Mouse (Mus musculus) myocyte (in vitro differentiated cells): Measurements from ENCODE around the gene Lipa. TPM values are rescaled to one million over a fixed set of nuclear protein-coding genes. Genes with fewer than 3 reads are reported as not detected.
A peak's percentile ranks its signal among the peaks of the same experiment; 100 is the strongest.

ENCODE experiments used
- H3K27me3 ChIP-seq: one replicate; pipeline ENCODE4 v1.6.1; 2011; ENCODE audit not compliant: control insufficient read depth, insufficient read depth, insufficient read length
- H3K36me3 ChIP-seq: one replicate; pipeline ENCODE4 v1.6.1; 2011; ENCODE audit not compliant: control insufficient read depth, insufficient read depth
- H3K4me2 ChIP-seq: one replicate; pipeline ENCODE4 v1.6.1; 2011; ENCODE audit warnings: low read depth, control low read depth
- H3K4me3 ChIP-seq: one replicate; pipeline ENCODE4 v1.5.1; 2011; ENCODE audit warnings: mild to moderate bottlenecking, control low read depth, moderate library complexity
- H3K79me2 ChIP-seq: one replicate; pipeline ENCODE4 v1.6.1; 2011; ENCODE audit not compliant: control insufficient read depth, insufficient read depth
- H3ac ChIP-seq: one replicate; pipeline ENCODE4 v1.6.1; 2011; ENCODE audit not compliant: control insufficient read depth, insufficient read length
- CEBPB ChIP-seq: IDR thresholded peaks from 2 replicates; pipeline ENCODE4 v1.6.1; 2011; ENCODE audit warnings: mild to moderate bottlenecking, moderate library complexity; ENCODE audit not compliant: poor library complexity, insufficient read depth, severe bottlenecking
- E2F4 ChIP-seq: IDR thresholded peaks from one replicate; pipeline ENCODE4 v1.6.1; 2011; ENCODE audit warnings: mild to moderate bottlenecking, control low read depth, moderate library complexity; ENCODE audit not compliant: insufficient read depth
- MAX ChIP-seq: IDR thresholded peaks from one replicate; pipeline ENCODE4 v1.6.1; 2011; ENCODE audit warnings: low read depth, mild to moderate bottlenecking, control low read depth
- MYOD1 ChIP-seq, 3 experiments: IDR thresholded peaks; one replicate each; pipeline ENCODE4 v1.6.1; 2011; ENCODE audit warnings: control low read depth in 2 of 3, low read depth in 2 of 3, mild to moderate bottlenecking in 2 of 3, moderate library complexity in 1 of 3; ENCODE audit not compliant: insufficient read length in 2 of 3, control insufficient read depth in 1 of 3
- MYOG ChIP-seq, 3 experiments: IDR thresholded peaks; one replicate each; pipeline ENCODE4 v1.6.1; 2011; ENCODE audit warnings: control low read depth in 2 of 3, low read depth in 2 of 3, mild to moderate bottlenecking in 2 of 3; ENCODE audit not compliant: insufficient read length in 2 of 3, control insufficient read depth in 1 of 3, insufficient read depth in 1 of 3
- POLR2A ChIP-seq: IDR thresholded peaks from one replicate; pipeline ENCODE4 v1.6.1; 2011; ENCODE audit warnings: low read depth, mild to moderate bottlenecking, control low read depth, moderate library complexity; ENCODE audit not compliant: insufficient read length
- POLR2AphosphoS2 ChIP-seq: IDR thresholded peaks from one replicate; pipeline ENCODE4 v1.6.1; 2011; ENCODE audit warnings: low read depth, control low read depth; ENCODE audit not compliant: insufficient read length
- REST ChIP-seq: IDR thresholded peaks from one replicate; pipeline ENCODE4 v1.6.1; 2011; ENCODE audit warnings: mild to moderate bottlenecking, control low read depth, moderate library complexity; ENCODE audit not compliant: insufficient read depth, insufficient read length
- SRF ChIP-seq: IDR thresholded peaks from one replicate; pipeline ENCODE4 v1.6.1; 2011; ENCODE audit warnings: low read depth; ENCODE audit not compliant: control insufficient read depth, insufficient read length
- TCF12 ChIP-seq: IDR thresholded peaks from one replicate; pipeline ENCODE4 v1.6.1; 2011; ENCODE audit warnings: mild to moderate bottlenecking, control low read depth; ENCODE audit not compliant: poor library complexity, insufficient read depth, severe bottlenecking
- TCF3 ChIP-seq: IDR thresholded peaks from one replicate; pipeline ENCODE4 v1.6.1; 2011; ENCODE audit warnings: low read depth, control low read depth; ENCODE audit not compliant: insufficient read length
- USF1 ChIP-seq: IDR thresholded peaks from one replicate; pipeline ENCODE4 v1.6.1; 2011; ENCODE audit warnings: low read depth, mild to moderate bottlenecking, control low read depth, moderate library complexity
- polyA plus RNA-seq: library from polyadenylated mRNA; unstranded; fragments of >200 nt; fragmentation: generic; extraction: Trizol; gene quantifications from one replicate; pipeline ENCODE4 v1.2.1, GENCODE M21; 2012; ENCODE audit warnings: missing spikeins

The Lipa gene
- polyA plus RNA-seq, 1 experiment = 21.4 TPM

DNA sequence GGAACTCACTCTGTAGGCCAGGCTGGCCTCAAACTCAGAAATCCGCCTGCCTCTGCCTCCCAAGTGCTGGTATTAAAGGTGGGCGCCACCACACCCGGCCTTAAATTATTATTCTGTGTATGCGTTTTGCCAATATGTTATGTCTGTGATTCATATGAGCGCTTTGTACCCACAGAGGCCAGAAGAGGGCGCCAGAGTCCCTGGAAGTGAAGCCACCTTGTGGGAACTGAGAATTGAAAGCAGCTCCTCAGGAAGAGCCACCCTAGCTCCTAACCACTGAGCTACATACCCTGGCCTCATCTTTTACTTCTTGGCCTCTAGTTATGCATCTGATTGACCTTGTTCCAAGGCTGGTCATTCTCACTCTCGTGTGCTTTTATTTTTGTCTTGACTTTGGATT lies 20.7 kb upstream of the Lipa start:
- Histone ChIP-seq H3ac (no peak overlapping the region), H3K79me2 (no peaks in the 10 kb centered on the region), H3K4me2 (no peak overlapping the region), H3K27me3 (no peaks in the 10 kb centered on the region), H3K4me3 (no peak overlapping the region), H3K36me3 (no peaks in the 10 kb centered on the region)
- TF ChIP-seq CEBPB (no peak), POLR2AphosphoS2 (no peak), POLR2A (no peak), E2F4 (no peak), MAX (no peak), REST (no peak), USF1 (no peak), SRF (no peak), MYOD1 (IDR thresholded peaks at IDR 0.05; ENCODE audit: control insufficient read depth in 1 of 3, insufficient read length in 2 of 3, low read depth in 2 of 3) (no peak), TCF3 (no peak), TCF12 (no peak), MYOG (IDR thresholded peaks at IDR 0.05; ENCODE audit: control insufficient read depth in 1 of 3, insufficient read depth in 1 of 3, insufficient read length in 2 of 3, low read depth in 2 of 3) (no peak)

DNA sequence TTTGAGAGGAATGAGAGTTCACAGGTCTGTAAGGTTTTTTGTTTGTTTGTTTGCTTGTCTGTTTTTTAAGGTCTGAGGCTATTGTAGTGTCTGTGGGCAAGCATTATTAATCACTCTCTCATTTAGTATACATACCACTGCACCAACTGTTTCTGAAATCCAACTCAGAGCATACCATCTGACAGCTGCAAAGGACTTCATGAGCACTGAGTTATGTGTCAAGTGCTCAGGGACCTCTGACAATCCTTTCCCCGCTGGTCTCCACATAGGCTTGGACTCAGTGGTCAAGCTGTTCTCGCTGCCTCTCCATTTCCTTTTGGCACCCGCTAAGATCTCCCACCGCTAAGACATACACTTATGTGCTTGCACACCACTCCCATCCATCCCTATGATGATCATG lies 18.9 kb upstream of the Lipa start:
- Histone ChIP-seq H3ac (no peak overlapping the region), H3K4me2 (no peak overlapping the region), H3K36me3 (no peaks in the 10 kb centered on the region), H3K27me3 (no peaks in the 10 kb centered on the region), H3K4me3 (no peak overlapping the region), H3K79me2 (no peaks in the 10 kb centered on the region)
- TF ChIP-seq USF1 (no peak), MYOG (IDR thresholded peaks at IDR 0.05; ENCODE audit: control insufficient read depth in 1 of 3, insufficient read depth in 1 of 3, insufficient read length in 2 of 3, low read depth in 2 of 3) (peak in 2 of 3 experiments; percentile 19 to 56), POLR2A (no peak), MYOD1 (IDR thresholded peaks at IDR 0.05; ENCODE audit: control insufficient read depth in 1 of 3, insufficient read length in 2 of 3, low read depth in 2 of 3) (peak in 2 of 3 experiments; percentile 39 to 56), REST (no peak)

DNA sequence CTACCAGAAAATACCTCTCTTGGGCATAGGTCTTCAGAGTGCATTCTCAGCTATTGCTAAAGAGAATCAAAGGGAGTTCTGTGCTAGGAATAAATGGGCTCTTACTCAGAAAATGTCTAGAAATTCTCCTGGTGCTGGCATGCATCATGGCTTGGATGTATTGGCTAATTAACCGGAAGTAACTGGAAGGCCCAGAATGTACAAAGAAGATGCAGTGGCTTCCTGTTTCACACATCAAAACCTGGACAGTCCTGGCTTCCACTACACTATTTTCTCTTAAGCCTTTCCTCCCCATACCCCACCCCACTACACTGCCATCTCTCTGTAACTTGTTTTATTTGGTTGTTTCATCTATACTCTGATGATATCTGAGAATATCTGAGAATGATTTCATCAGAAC lies 12.1 kb upstream of the Lipa start:
- no peak for TF ChIP-seq POLR2AphosphoS2
- TF ChIP-seq E2F4 = no peak
- TF ChIP-seq POLR2A = no peak
- TF ChIP-seq MYOD1 (IDR thresholded peaks at IDR 0.05; ENCODE audit: control insufficient read depth in 1 of 3, insufficient read length in 2 of 3, low read depth in 2 of 3) = no peak
- TF ChIP-seq CEBPB = no peak
- TF ChIP-seq TCF3 = no peak
- TF ChIP-seq MYOG (IDR thresholded peaks at IDR 0.05; ENCODE audit: control insufficient read depth in 1 of 3, insufficient read depth in 1 of 3, insufficient read length in 2 of 3, low read depth in 2 of 3) = no peak
- TF ChIP-seq SRF = no peak
- H3K79me2 ChIP-seq = no peaks in the 10 kb centered on the region
- no peak overlapping the region for H3ac ChIP-seq
- no peaks in the 10 kb centered on the region for H3K36me3 ChIP-seq
- no peak overlapping the region for H3K4me2 ChIP-seq
- no peak overlapping the region for H3K4me3 ChIP-seq
- H3K27me3 ChIP-seq = no peaks in the 10 kb centered on the region

DNA sequence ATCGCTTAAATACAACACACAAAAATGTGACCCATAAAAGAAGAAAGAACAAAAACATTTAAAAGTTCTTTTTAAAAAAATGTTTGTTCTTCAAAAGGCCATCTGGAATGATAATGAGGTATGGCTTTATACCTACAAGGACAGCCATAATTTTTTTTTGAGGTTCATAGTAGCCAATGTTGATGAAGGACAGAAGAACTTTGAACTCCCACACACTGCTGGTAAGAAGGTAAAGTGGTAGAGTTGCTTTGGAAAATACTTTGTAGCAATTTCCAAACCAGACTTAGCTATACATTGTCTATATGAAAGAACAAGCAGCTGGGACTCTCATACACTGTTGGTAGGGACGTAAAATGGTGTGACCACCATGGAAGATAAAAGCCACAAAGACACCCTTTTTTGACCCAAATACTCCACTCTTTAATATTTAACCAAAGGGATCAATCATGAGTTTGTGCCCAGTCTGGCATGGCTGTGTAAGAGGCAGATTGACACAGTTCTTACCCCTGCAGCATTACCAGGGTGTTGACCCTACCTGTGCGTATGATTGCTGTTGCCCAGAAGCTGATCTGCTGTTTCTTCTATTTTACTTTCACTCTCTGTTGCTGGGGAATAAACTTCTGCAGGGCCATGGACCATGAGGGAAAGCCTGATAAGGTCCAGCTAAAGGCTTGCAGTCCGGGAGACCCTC lies 4.9 kb upstream of the Lipa start:
- no peaks in the 10 kb centered on the region for H3K79me2 ChIP-seq
- no peak overlapping the region for H3K4me3 ChIP-seq
- no peaks in the 10 kb centered on the region for H3K36me3 ChIP-seq
- H3ac ChIP-seq = no peak overlapping the region
- no peak overlapping the region for H3K4me2 ChIP-seq
- H3K27me3 ChIP-seq = peaks cover 5% of the 10 kb centered on the region
- TF ChIP-seq POLR2AphosphoS2 = no peak
- TF ChIP-seq USF1 = no peak
- TF ChIP-seq SRF = no peak
- TF ChIP-seq MYOG (IDR thresholded peaks at IDR 0.05; ENCODE audit: control insufficient read depth in 1 of 3, insufficient read depth in 1 of 3, insufficient read length in 2 of 3, low read depth in 2 of 3) = no peak
- TF ChIP-seq TCF12 = no peak
- no peak for TF ChIP-seq E2F4
- TF ChIP-seq MYOD1 (IDR thresholded peaks at IDR 0.05; ENCODE audit: control insufficient read depth in 1 of 3, insufficient read length in 2 of 3, low read depth in 2 of 3) = no peak
- TF ChIP-seq CEBPB = no peak
- TF ChIP-seq TCF3 = no peak
- TF ChIP-seq REST = no peak
- no peak for TF ChIP-seq POLR2A
- TF ChIP-seq MAX = no peak

DNA sequence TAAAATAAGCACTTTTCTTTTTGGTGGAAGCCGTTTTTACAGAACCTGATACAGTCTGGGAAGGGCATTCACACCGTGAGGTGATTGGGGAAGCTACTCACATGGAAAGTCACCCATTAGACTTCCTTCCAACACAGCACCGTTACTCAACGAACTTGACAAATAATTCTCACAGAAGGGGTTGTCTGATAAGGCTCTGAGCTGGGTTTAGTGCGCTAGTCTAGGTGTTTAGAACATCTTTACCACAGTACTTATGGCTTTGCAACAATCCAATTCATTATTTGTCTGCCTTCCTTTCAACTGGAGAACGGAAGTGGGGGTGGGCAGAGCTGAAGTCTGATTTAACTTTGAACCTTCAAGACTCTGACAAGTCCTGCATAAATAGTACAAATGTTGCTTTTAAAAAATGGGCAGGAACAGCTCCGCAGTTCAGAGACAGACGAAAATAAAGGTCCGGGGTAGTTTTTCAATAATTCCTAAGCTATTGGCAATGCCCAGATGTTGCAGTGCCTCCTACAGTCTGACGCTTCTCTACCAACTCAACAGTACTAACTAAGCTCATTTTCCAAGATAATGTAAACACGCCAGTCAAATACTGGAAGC lies 852 bp downstream of the Lipa start:
- no peak for TF ChIP-seq POLR2AphosphoS2
- no peak for TF ChIP-seq TCF3
- TF ChIP-seq REST = no peak
- TF ChIP-seq E2F4 = no peak
- no peak for TF ChIP-seq POLR2A
- no peak for TF ChIP-seq MAX
- no peak for TF ChIP-seq MYOD1 (IDR thresholded peaks at IDR 0.05; ENCODE audit: control insufficient read depth in 1 of 3, insufficient read length in 2 of 3, low read depth in 2 of 3)
- TF ChIP-seq SRF = no peak
- no peak for TF ChIP-seq MYOG (IDR thresholded peaks at IDR 0.05; ENCODE audit: control insufficient read depth in 1 of 3, insufficient read depth in 1 of 3, insufficient read length in 2 of 3, low read depth in 2 of 3)
- no peak for TF ChIP-seq USF1
- no peak for TF ChIP-seq CEBPB
- no peak for TF ChIP-seq TCF12
- peak overlapping the region; percentile 69 for H3K4me2 ChIP-seq

More for the DNA sequence above, 852 bp downstream of the Lipa start:
- H3K4me3 ChIP-seq = peak overlapping the region; percentile 40
- H3ac ChIP-seq = no peak overlapping the region
- no peaks in the 10 kb centered on the region for H3K36me3 ChIP-seq
- no peaks in the 10 kb centered on the region for H3K79me2 ChIP-seq
- peaks cover 5% of the 10 kb centered on the region for H3K27me3 ChIP-seq
